Mouse (Mus musculus) ovary, postnatal 14 days (tissue): ENCODE results near the gene Tox3.

Experiments used
- DNase-seq: peaks from one replicate; pipeline ENCODE4 v3.0.0; 2022; ENCODE audit warnings: low spot score

Tox3 gene

DNA sequence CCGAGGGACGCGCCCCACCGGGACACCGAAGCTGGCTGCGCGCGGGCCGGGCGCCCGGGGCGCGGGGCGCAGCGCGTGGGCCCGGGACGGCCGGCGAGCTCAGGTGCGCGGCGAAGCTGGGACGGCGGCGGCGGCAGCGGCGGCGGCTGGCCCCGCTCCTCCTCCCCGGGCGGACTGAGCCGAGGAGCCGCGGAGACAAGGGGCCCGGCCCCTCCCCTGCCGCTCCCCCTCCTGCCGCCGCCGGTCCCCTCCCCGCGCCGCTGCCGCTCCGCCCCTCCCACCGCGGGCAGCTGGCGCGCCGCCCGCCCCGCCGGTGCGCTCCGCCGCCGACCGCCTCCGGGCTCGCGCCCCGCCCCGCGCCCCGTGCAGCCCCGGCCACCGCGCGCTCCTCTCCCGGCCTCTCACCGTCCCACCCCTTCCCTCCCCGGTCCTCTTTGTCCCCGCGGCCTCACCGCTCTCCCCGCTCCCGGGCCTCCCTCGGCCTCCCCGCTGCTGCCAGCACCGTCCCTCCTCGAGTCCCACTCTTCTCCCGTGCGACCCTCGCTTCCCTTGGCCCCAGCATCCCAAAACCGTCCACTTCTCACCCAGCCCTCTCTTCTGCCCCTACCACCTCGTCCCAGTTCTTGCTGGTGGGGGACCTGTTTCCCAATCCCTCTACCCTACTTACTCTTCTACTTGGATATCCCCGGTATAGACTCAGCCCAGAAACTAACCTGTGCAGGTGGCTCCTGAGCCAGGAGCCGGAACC lies at the start of gene Tox3:
Gene Tox3, minus strand, starts transcription at position 166 of the 748 bp plus-strand sequence.
- peak; percentile 27 for DNase-seq

DNA sequence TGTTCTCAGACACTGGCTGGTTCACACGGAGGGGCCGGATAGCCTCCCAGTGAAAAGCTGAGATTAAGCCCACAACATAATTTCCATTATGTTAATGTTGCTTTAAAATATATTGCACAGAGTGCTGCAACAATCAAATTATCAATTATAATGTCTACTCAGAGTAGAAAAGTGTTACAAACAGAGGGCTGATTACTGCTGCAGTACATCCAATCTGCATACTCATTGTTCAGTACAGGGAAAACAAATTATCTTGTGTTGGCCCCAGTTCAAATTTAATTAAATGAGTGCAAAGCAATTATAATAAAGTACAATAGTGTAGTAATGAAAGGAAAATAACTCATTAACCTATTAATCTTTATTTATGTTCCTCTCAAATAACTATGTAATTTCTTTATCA lies 44.5 kb upstream of the Tox3 start:
- no peak for DNase-seq

DNA sequence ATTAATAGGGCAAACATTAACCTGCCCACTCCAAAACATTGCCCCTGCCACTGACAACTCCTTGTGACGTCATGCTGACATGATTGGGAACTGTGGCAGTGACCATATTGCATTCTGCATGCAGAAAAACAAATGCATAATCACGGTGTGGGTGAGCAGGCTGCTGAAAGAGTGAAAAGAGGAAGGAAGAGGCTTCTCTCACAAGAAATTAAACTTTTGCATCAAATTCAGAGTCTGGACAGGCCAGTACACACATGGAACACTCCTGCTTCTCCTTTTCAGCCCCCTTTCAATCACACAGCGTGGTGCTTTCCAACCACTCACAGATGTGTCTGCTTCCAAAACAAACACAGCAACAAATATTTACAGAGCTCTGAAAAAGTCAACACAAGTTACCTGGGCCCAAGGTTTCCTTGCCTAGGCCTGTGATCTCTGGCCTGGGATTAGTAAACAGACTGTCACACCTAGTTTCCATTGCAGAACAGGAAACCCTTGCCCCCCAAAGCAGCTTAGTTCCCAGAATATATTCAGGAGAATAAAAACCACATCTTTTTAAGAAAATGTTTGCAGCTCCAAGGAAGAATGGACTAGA lies 43.4 kb upstream of the Tox3 start:
- no peak for DNase-seq

DNA sequence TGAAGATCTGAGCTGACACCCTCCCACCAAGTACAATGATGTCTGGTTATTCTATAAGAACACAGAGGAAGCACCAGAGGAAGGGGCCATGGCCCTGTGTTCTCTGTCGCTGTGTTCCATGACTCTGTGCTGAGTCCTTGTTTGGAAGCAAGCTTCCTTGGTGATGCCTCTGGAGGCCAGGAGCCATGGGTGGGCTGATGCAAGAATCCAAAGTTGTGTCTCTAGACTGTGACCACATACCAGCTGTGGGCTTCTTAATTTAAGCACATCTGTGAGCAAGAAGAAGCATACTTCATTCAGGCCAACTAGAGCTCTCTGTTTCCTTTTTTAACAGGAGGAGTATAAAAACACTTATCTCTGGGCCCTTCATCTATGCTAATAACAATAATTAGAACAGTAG lies 42.7 kb upstream of the Tox3 start:
- no peak for DNase-seq

DNA sequence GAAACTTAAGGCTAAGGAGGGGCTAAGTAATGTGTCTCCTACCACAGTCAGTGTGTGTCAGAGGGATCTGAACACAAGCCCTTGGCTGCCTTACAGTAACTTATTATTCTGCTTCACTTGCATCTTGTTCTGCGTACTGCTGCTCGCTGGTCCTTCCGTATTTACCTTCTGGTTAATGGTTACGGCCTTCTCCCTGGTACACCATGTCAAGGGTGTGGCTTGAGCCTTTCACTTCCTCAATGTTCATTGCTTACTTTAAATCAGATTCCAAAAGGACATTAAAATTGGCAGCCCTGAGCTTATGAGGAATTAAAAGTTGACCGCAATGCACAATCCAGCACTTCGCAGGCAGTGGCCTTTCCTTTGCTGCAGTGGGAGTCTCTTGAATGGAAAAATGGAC lies 30.9 kb upstream of the Tox3 start:
- DNase-seq, result no peak

DNA sequence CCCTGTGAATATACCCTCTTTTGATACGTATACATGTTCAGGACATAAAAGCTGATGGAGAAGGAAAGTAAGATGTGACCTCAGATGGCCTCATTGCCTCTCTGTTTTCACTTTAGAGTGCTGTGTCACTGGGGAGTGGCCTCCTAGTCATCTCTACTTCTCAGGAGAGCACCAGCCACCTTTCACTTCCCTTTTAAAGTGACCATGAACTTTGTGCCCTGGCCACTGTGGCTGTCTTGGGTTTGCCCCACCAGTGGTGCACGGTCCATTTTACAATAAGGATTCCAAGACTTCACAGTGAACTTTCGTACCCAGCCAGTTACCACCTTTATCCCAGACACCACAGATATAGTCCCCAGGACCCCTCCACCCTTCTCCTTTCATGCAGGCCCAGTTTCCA lies 29.9 kb upstream of the Tox3 start:
- no peak for DNase-seq

DNA sequence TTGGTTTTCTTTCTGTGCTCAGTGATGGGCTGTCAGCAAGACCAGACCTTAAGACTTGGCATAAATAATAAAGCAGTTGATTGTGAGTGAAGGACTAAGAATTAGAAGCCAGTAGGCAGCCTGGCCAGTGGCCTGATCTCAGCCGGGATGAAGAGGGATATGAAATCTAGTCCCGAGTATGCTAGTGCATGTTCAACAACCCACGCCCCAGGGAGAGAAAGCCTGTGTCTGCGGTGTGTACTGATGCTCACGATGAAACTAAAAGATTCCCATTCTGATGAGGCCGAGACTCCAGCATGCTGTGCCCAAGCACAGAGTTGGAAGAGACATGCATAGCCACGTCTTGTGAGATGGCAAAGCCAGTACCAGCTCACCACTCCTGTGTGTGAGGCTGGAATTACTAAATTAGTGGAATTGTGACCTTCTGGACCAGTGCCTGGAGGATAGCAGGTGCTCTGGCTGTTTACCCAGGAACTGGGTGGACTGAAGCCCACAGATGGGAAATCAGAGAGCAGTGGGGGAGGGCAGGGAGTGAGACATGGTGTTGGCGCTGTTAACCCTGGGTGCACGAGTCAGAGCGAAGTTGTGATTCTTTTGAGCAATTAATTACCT lies 23.6 kb upstream of the Tox3 start:
- DNase-seq, result no peak

DNA sequence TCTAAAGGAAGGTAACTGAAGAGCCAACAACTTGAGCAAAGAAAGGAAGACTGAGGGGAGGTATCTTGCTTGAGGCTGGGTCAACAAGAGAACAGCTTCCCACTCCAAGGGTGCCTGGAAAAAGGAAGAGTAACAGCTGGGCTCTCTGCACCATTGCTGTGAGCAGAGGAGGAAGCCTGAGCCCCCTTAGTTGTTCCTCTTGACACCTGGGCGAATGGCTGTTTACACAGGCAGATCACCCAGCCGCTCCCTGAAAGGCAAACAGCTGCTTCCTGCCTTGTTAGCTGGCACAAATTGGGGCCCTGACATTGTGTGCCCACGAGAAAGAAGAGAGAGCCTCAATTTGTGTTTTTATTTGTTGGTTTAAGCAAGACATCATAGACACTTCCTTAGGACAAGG lies 21.7 kb upstream of the Tox3 start:
- DNase-seq, result no peak

DNA sequence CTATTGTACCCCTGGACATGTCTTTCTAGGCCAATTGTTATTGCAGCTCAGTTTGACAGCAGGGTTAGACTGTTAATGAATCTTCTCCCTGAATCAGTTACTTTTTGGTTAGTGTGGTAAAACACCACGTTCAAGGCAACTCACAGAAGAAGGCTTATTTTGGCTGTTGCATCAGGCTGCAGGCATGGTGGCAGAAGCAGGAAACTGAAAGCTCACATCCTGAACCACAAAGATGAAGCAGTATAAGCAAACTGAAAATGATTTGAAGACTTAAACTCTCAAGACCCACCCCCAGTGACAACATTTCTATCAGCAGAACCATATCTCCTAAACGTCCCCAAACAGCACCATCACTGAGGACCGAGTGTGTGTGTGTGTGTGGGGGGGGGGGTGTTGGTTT lies 8.6 kb upstream of the Tox3 start:
- no peak for DNase-seq

DNA sequence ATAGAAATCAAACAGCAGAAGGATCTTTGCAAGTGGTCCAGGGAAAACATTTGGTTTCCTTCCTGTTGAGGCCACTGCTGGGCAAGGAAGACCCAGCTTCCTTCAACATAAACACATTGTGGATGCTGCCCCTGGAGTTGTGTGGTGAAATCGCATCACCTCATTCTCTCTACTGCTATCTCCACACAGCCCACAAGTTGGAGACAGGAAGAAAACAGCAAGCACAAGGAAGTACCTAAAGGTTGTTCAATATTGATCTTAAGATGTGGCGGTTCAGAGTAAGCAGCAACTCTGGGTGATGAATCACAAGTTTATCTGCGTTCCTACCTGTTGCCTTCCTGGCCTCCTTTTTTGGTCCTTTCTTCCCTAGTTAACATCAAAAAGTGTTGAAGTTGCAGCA lies 6.6 kb upstream of the Tox3 start:
- DNase-seq, result no peak

DNA sequence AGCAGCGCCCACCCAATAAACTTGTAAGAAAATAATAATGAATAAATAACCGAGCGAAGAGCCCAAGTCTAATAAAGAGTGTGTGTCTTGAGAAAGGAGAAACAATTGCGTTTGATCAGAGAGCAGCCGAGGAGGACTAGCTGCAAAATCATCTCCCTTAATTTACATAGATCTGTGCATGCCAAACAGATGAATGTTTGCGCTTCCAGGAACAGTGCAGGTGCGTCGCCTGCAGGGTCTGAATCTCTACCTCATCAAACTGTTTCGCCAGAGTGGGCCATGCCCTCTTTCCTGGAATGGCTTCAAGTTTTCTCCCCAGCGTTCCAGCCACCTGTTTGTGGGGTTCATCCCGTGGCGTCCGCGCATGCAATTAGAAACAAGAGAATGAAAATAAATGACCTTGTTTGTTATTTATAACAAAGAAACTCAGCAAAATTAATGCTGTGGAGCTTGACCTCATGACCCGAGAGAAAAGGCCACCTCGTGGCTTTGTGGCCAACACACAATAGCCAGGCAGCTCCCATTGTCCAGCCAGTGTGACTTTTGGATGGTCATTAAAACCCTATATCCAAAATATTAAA lies 5.9 kb upstream of the Tox3 start:
- no peak for DNase-seq

DNA sequence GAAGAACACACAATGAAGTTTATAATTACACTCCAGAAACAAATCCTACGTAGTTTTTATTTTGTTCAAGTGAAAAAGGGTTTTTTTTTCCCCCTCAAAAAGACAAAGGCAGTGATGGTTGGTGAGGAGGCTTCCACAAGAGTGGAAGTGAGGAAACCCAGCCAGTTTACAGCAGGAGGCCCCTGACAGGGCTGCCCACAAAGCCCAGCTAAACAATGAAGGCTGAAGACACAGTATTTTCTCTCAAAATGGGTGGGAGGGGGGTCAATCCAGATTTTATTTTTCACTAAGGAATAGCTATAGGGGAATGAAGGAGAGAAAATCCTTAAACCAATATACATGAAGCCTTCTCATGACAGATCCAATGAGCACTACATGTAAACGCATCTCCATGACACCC lies 5.4 kb upstream of the Tox3 start:
- DNase-seq, result no peak

DNA sequence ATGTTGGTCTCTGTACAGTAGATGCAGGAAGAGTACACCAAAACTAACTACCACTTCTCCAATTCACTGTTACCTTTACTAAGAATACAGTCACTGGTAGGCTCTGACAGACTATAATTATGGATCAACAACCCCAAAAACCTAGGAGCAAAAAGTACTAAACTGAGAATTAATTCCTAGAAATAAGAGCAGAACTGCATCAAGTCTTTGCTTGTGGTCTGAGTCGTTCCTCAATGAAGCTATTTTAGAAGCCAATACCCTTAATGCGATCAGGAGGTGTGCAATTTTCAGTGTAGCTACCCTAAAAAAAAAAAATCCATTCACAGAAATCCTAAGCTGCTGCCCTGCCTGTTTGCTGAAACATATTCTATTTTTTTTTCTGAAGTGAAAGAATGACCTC lies 4.8 kb upstream of the Tox3 start:
- DNase-seq, result no peak

DNA sequence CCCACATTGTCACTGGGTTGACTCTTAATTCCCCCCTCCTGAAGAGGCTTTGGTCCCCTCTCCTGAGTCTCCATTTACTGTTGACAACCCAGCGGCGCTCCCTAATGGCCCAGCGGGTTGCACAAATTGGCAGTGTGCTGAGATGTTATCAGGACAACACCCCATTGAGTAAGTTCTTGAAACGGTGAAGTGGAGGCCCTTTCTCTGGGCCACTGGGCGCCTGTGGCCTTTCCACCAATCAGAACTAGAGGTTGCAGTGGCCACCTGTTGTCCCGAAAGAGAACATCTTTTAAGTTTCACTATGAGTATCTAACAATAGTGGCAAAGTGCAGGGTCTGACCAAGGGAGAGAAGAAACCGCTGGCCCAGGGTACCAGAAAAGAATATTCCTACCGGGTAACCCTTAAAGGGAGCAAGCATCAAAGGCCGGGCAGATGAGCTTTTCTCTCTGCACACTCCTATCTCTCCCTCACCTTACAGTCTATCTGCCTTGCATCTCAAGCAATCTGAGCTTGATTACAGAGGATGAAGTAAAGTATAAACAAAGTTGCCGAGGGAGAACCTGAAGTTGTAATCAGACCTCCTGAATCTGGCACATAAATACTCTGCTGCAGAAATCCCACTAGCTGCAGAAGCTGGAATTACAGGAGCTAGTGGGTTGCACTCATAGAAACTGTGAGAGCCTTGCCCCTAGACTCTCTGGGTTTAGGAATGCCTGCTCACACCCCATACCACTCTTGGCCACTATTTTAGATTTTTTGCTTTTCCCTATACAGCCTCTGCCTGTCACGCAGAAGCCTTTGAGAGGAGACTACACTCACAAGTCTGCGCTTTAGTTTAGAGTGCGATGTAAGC lies 1.8 kb upstream of the Tox3 start:
- DNase-seq, result no peak

DNA sequence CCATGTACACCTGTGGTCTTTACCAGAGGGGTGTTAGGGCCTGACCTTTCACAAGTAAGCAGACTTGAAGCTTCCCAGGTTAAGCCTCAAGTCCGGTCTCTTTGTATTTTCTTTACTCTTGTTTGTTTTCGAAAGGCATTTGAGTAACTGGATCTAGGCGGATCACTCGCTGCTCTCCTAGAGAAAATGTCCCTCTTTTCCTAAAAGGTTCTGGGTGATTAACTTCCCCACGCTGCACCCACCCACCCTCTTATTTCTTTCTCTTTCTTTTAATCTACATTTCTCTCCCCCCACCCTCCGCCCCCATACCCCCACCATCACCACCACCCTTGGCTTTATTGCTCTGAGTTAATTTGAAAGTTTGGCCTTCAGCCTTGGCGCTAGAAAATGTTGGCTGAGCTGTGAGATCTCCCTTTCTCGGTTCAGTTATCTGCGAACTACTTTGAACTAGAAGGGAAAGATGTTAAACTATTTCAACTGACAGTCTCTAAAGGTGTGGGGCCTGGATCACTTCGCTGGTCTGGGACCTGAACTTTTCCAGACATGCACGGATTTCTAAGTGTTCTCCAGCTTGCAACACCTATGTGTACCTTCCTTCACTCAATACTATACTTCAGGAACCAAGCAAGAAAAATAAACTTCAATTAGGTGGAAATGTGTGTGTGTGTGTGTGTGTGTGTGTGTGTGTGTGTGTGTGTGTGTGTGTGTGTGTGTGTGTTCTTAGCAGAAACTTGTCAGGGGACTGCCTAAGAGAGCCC lies 962 bp upstream of the Tox3 start:
- DNase-seq, result no peak

DNA sequence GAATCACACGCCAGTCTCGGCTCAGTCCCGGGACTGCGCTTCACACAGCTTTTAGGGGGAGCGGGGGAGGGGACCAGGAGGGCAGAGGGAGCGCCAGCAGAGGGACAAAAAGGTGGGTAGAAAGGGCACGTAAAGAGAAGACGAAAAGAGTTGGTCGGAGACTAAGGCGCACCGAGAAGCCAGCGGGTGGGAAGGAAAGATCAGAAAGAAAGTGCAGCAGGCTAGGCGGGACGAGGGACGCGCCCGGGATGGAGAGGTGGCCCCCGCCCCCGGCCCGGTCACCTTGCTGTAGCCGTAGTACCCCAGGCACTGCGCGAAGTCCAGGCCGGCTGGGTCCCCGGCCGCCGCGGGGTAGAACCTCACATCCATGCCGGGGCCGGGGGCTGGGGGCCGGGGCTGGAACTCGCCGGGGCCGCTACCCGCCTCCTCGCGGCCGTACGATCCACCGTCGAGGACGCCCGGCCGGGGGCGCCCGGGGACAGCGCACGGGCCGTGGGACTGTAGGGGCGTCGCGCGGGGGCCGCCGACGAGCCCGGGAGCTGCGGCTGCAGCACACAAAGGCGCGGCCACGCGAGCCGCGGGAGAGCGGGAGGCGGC lies 464 bp downstream of the Tox3 start:
- no peak for DNase-seq

DNA sequence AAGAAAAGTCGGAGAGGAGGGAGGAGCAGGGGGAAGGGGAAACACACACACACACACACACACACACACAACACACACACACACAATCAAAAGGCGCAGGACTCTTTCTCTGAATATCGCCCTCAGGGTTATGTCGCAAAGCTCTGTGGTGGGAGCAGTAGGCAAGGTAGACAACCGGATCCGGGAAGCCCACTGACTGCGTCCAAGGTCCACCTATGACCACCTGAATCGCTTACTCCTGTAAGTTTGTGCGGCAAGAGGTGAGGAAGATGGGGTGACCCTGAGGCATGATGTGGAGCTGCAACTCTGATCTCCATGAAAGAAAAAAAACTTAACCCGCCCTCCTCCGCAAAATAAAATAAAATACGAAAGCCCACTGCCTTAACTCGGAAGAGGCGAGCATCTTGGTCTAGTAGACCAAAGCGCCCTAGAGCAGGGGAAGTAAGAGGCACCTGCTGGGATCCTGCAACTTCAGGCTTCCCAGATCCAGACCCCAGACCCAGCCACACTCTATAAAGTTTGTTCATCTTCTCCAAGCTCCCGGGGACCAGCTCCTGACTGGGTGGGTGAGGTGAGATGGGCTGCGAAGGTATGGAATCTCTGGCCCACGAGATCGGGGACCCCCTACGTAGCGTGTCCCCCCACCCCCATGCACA lies 1.1 kb downstream of the Tox3 start:
- DNase-seq, result no peak

DNA sequence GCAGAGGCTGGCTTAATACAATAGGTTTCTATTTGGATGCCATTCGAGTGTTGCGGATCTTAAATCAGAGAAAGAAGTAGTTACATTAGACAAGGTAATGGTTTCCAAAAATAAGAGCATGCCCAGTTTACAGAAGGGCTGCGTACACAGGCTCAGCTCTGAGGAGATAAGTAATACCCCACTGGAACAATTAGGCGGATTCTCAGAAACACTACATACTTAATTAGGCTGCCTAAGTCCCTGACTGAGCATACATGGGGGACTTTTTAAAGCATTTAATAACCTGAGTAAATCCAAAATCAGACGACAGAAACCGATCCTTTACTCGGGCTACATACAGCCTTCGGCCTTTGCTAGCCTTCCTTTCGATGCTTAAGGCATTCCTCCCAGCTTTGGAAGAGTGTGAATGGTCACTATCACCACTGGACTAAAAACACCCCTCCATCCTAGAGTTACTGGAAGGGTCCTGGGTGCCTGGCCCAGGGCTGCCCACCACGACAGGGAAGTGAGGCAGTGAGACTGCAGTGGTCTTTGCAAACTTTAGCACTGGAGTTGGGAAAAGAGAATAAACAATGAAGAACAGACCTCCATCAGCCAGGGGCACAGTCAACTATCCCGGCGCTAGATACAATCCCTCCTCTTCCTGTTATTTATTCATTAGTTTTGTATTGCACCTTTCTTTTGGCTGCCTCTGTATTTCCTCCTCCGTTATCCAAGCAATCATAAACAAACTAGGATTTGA lies 1.8 kb downstream of the Tox3 start:
- no peak for DNase-seq

DNA sequence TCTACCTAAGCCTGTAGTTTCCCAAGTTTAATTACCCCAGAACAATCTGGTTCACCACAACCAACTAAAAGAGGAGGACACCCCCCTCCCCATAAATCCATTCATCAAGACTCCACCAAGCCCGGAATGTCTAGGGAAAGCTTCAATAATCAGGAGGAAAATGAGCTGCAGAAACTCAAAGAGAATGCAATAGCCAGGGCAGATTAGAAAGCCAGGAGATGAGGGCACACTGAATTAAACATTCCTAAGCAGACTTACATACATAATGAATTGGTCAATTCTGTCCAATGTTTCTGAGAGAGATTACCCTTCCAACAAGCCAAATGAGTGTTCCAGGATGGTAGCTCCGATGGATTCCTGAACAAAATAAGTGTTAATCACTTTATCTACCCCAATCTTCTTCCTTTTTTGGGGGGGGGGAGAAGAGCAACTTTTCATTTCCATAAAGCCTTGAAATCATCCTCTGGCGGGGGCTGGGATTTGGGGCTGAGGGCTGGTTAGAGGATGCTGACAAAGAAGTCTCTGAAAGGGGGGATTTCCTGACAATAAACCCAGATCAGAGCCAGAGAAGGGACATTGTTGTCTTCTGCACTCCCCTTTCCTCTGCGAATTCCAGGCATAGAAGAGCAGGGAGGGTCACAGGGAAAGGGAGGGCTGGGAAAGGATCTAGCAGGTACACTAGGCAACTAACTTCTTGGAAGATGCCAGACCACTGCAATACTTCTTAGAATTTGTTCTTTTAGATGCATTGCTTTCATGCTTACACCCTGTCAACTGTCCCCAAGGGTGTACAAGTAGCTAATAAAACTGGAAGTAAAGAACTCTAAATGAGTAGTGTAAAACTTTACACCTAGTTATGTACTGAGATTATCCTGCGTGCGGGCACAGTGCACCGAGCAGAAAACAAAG lies 17.5 kb downstream of the Tox3 start:
- no peak for DNase-seq
